Mouse (Mus musculus) frontal cortex, adult (tissue): ENCODE results near the gene Rbsn.

Source experiments
- ATAC-seq: cut with Nextera tagmentation; 2 replicates; pipeline ENCODE4 v1.9.2; 2017; ENCODE audit warnings: mild to moderate bottlenecking, moderate library complexity, mixed read lengths; ENCODE audit not compliant: low TSS enrichment

Gene Rbsn

DNA sequence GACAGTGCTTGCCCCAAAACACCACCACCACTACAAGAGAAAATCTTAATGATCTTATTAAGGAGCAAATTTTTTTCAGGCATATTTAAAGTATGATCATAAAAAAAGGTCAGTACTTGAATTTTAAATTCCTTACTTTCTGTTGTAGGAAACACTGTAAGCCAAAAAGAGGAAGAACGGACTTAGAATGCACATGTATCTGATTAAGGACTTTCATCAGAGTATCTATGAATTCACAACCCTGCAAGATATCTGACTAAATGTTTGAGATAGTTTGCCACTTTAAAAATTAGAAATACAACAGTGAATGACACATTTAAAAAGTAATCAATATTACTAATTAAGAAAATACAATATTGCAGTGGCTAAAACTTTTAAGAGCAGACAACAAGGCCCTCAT lies 38.3 kb downstream of the Rbsn start:
- ATAC-seq = no peak

DNA sequence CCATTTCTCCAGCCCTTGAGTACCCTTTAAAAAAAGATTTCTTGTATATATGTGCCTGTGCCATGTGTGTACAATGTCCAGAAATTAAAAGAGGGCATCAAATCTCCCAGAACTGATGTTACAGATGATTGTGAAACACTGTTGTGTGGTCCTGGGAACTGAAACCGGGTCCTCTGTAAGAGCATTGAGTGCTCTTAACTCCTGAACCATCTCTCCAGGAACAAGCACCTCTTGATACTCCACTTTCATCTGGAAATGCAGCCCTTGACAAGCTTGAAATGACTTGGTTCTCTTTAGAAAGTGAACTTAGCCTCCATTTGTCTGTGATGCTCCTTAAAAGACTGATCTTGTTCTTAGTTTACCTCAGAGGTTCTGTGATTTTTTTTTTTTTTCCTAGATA lies 52.0 kb downstream of the Rbsn start:
- ATAC-seq = no peak

DNA sequence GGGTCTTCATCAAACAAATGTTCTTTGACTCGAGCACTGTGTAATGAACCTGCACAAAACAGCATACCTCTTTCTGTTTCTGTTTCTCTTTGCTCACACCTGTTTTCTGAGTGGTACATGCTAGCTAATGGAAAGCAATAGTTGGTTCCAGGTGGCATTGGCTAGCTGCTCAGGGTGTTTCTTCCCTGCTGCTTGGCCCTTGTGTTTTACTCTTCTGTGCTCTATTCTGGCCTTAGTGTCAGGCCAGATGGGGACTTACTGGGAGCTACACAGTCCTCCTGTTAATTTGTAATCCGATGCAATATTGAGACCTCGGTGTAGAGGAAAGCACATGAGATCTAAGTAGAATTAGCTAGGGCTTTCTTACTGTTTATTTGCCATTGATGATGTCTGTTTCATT lies 55.9 kb downstream of the Rbsn start:
- no peak for ATAC-seq

GRCm38 (mm10) chr6:92153774-92154173 lies 61.0 kb downstream of the Rbsn start:
- ATAC-seq = no peak

DNA sequence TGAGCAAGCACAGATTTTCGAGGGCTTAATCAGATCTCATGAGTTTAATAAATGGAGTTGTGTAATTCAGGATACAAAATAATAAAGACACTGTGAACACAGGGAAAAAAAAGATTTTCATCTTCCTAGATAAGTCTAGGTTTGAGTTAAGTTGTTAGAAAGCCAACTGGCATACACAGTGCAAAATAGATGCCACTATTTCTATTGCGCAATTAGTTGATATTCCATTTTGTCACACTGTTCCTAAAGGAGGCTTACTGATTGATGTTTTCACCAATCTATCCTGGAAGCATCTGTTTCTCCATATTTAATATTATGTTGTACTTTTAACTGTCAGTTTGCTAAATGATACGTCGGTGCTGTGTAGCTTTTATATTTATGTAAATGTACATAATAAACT lies 68.8 kb downstream of the Rbsn start:
- ATAC-seq = no peak
